Mouse (Mus musculus) thymus, adult 2 months (tissue): Measurements from ENCODE around the gene Tomm40l. TPM values are rescaled to one million over a fixed set of nuclear protein-coding genes. Genes with fewer than 3 reads are reported as not detected.

Experiments
- DNase-seq: peaks from one replicate; pipeline ENCODE4 v3.0.0; 2021
- H3K27ac ChIP-seq: fragments of 200-500 bp; 2 replicates; pipeline ENCODE4 v1.5.1; 2012; ENCODE audit warnings: low read length, control low read depth; ENCODE audit not compliant: control insufficient read depth, insufficient read depth
- H3K27me3 ChIP-seq: fragments of 200-500 bp; 2 replicates; pipeline ENCODE4 v1.6.1; 2012; ENCODE audit warnings: mild to moderate bottlenecking, low read length, moderate library complexity, mixed read lengths; ENCODE audit not compliant: control insufficient read depth, insufficient read depth
- H3K36me3 ChIP-seq: fragments of 200-500 bp; 2 replicates; pipeline ENCODE4 v1.6.1; 2012; ENCODE audit warnings: mild to moderate bottlenecking, low read length, moderate library complexity; ENCODE audit not compliant: control insufficient read depth, insufficient read depth
- H3K4me1 ChIP-seq: fragments of 200-500 bp; replicated peaks from 2 replicates; pipeline ENCODE4 v1.6.1; 2012; ENCODE audit warnings: low read length; ENCODE audit not compliant: control insufficient read depth, insufficient read depth
- H3K4me3 ChIP-seq: fragments of 200-500 bp; 2 replicates; pipeline ENCODE4 v1.5.1; 2012; ENCODE audit warnings: mild to moderate bottlenecking, low read length, control low read depth, moderate library complexity; ENCODE audit not compliant: control insufficient read depth, insufficient read depth
- CTCF ChIP-seq: fragments of 200-500 bp; IDR thresholded peaks from 2 replicates; pipeline ENCODE4 v1.5.1; 2012; ENCODE audit warnings: mild to moderate bottlenecking, control low read depth, low read length, moderate library complexity, borderline replicate concordance; ENCODE audit not compliant: control insufficient read depth, poor library complexity, insufficient read depth; ENCODE audit errors: extremely low read depth
- POLR2A ChIP-seq: fragments of 200-500 bp; IDR thresholded peaks from 2 replicates; pipeline ENCODE4 v1.6.1; 2012; ENCODE audit warnings: mild to moderate bottlenecking, low read length, control low read depth, moderate library complexity; ENCODE audit not compliant: control insufficient read depth, poor library complexity, insufficient read depth; ENCODE audit errors: extremely low read depth
- WGBS: fragments of 180-500 bp; shearing (Covaris S2); methylation state at CpG from one replicate; pipeline ENCODE4 v1.1.7; 2018; 5-methylcytosine and 5-hydroxymethylcytosine counted together
- polyA plus RNA-seq: library from polyadenylated mRNA; depleted of rRNA; stranded (reverse); fragments of >200 nt; gene quantifications from 2 replicates; pipeline ENCODE4 v1.2.3, GENCODE M21; 2012

The Tomm40l gene
- polyA plus RNA-seq, 1 experiment = 34.9 TPM

GRCm38 (mm10) chr1:171193911-171194830 lies 28.1 kb downstream of the Tomm40l start:
- TF ChIP-seq POLR2A (no peak), CTCF (no peak)
- no peak for DNase-seq
- Histone ChIP-seq H3K4me3 (no peak overlapping the region), H3K27ac (no peak overlapping the region), H3K27me3 (peaks cover 13% of the 10 kb centered on the region), H3K4me1 (no peaks in the 10 kb centered on the region), H3K36me3 (no peaks in the 10 kb centered on the region)
- WGBS = 82% methylated on average over 11 of the region's 11 CpGs

- 83% methylated on average over 18 of the region's 18 CpGs for WGBS
- Histone ChIP-seq H3K36me3 (no peaks in the 10 kb centered on the region), H3K4me3 (no peak overlapping the region), H3K27me3 (peaks cover 13% of the 10 kb centered on the region), H3K27ac (no peak overlapping the region), H3K4me1 (no peaks in the 10 kb centered on the region)
- DNase-seq = no peak
- TF ChIP-seq CTCF (no peak), POLR2A (no peak)
Measured at GRCm38 (mm10) chr1:171193093-171193840, 29.0 kb downstream of the Tomm40l start.

GRCm38 (mm10) chr1:171192283-171192682 lies 30.0 kb downstream of the Tomm40l start:
- TF ChIP-seq CTCF (no peak), POLR2A (no peak)
- peaks cover 13% of the 10 kb centered on the region for H3K27me3 ChIP-seq
- H3K4me3 ChIP-seq = no peak overlapping the region
- 91% methylated on average over 10 of the region's 10 CpGs for WGBS
- no peak for DNase-seq
- no peak overlapping the region for H3K27ac ChIP-seq
- H3K36me3 ChIP-seq = no peaks in the 10 kb centered on the region
- H3K4me1 ChIP-seq = no peaks in the 10 kb centered on the region

DNA sequence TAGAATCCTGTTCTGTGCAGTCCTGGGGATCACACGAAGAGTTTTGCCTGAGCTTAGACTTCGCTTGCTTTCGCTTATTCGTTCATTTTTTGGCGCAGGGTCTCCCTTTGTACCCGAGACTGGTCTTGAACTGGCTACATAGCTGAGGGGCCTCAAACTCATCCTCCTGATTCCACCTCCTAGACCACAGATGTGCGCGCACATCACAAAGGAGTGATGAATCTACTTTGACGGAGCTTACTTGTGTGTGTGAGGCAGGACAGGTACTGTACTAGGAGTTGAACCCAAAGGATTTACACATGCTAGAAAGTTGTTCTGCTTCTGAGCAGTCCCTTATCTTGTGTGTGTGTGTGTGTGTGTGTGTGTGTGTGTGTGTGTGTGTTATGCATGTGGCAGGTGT lies 31.5 kb downstream of the Tomm40l start:
- DNase-seq = no peak
- H3K4me3 ChIP-seq = no peak overlapping the region
- H3K27ac ChIP-seq = no peak overlapping the region
- peaks cover 8% of the 10 kb centered on the region; the same call in 1 of the 2 replicates for H3K27me3 ChIP-seq
- 97% methylated on average over 9 of the region's 9 CpGs for WGBS
- no peaks in the 10 kb centered on the region for H3K4me1 ChIP-seq
- TF ChIP-seq CTCF = no peak
- no peak for TF ChIP-seq POLR2A
- H3K36me3 ChIP-seq = no peaks in the 10 kb centered on the region

DNA sequence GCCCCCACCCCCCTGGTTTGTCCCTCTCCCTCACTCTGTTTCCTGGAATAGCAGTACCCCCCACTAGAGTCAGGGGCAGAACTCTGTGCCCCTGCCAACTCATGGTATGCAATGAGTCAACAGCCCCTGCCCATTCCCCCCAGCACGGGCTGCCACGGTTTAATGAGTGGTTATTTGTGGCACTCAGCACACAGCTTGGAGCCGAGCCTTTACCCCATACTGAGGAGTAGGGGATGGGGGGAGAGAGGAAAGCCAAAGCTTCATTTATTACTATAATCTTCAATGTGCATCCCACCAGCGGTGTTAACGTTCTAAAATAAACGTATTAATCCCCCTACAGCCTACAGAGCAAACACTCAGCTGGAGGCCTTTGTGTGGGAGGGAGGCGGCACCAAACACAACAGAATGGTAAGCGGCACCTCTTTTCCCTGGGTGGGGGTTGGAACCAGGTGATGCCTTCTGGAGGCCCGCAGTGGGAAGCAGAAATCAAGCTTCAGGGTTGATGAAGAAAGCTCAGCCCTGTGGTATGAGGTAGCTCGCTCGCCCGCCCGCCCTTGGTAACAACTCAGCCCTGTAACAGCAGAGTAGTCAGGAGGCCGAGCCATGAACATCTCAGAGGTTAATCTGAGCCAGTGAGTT lies 32.7 kb downstream of the Tomm40l start:
- Histone ChIP-seq H3K27me3 (peaks cover 2% of the 10 kb centered on the region; the same call in 1 of the 2 replicates), H3K4me1 (no peaks in the 10 kb centered on the region), H3K27ac (no peak overlapping the region), H3K36me3 (no peaks in the 10 kb centered on the region), H3K4me3 (no peak overlapping the region)
- TF ChIP-seq POLR2A (no peak), CTCF (no peak)
- WGBS = 90% methylated on average over 14 of the region's 14 CpGs
- no peak for DNase-seq

GRCm38 (mm10) chr1:171189046-171189445 lies 33.3 kb downstream of the Tomm40l start:
- Histone ChIP-seq H3K36me3 (no peaks in the 10 kb centered on the region), H3K4me3 (no peak overlapping the region), H3K4me1 (no peaks in the 10 kb centered on the region), H3K27ac (no peak overlapping the region), H3K27me3 (peaks cover 2% of the 10 kb centered on the region; the same call in 1 of the 2 replicates)
- TF ChIP-seq CTCF = no peak
- TF ChIP-seq POLR2A = no peak
- 85% methylated on average over 8 of the region's 8 CpGs for WGBS
- no peak for DNase-seq
